Mouse (Mus musculus): ENCODE measurements around the gene Prr18. TPM values are rescaled to one million over a fixed set of nuclear protein-coding genes. Genes with fewer than 3 reads are reported as not detected.

The Prr18 gene
- polyA plus RNA-seq, 1 experiment from 2014 or later, result 1.4 TPM

DNA sequence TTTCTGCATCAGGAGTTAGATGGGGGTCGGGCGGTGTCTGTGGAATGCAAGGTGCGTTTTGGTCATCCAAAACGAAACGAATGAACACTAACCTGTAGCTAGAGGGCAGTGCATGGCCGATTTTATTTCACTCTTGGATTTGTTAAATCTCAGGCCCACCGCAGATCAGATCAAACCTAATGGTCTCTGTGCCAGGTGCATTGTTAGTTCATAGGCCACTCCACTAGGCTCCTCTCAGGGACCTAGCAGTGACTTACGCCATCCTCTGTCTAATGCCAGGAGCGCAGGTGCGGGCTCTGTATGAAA, 52.5 kb downstream of the Prr18 start:
- no peak for ATAC-seq (ENCODE audit: insufficient read depth, low FRiP score, low TSS enrichment)

DNA sequence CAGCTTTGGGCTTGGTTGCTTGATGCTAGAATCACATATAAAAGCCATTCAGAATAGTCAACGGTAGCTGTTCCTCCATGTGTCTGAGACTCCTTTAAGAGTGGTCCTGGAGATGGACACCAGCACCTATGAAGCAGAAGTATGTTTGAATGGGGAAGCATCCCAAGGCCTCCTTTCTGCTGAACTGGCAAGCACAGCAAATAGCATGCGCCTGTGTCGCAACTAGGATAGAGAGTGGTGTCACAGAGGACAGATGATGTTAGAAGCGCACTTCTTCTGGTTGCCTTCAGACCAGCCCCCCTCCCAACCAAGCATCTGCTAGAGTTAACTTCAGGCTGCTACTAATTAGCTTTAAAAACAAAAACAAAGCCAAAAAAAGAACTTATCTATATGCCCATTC, 53.2 kb downstream of the Prr18 start:
- 47% methylated on average over 4 of the region's 4 CpGs for whole genome bisulfite sequencing

More for the DNA sequence above, 52.5 kb downstream of the Prr18 start:
- Histone ChIP-seq H3K9ac (ENCODE audit: low read length) (no peak overlapping the region), H3K27me3 (ENCODE audit: control insufficient read depth, insufficient read depth, low read length) (peaks cover 38% of the 10 kb centered on the region), H3K4me1 (ENCODE audit: control insufficient read depth, insufficient read depth, low read length) (no peaks in the 10 kb centered on the region), H3K4me2 (ENCODE audit: low read depth) (no peak overlapping the region), H3K27ac (ENCODE audit: low read depth, low read length) (no peak overlapping the region), H3K4me3 (ENCODE audit: low read depth, low read length) (no peak overlapping the region), H3K36me3 (ENCODE audit: control insufficient read depth, insufficient read depth, low read length) (no peaks in the 10 kb centered on the region), H3K9me3 (ENCODE audit: control insufficient read depth, low read length) (no peaks in the 10 kb centered on the region)
- no peak for DNase-seq (ENCODE audit: low spot score)
- WGBS, result 3% methylated on average over 10 of the region's 10 CpGs

More for the DNA sequence above, 53.2 kb downstream of the Prr18 start:
- no peaks in the 10 kb centered on the region for H3K36me3 ChIP-seq (ENCODE audit: control insufficient read depth, insufficient read depth, low read length)
- no peak overlapping the region for H3K9ac ChIP-seq (ENCODE audit: low read length)
- H3K9me3 ChIP-seq (ENCODE audit: control insufficient read depth, low read length), result no peaks in the 10 kb centered on the region
- no peak overlapping the region for H3K4me2 ChIP-seq (ENCODE audit: low read depth)
- H3K4me1 ChIP-seq (ENCODE audit: control insufficient read depth, insufficient read depth, low read length), result no peaks in the 10 kb centered on the region
- H3K4me3 ChIP-seq (ENCODE audit: low read depth, low read length), result no peak overlapping the region
- ATAC-seq (ENCODE audit: insufficient read depth, low FRiP score, low TSS enrichment) (no peak), DNase-seq (ENCODE audit: low spot score) (no peak)
- no peak overlapping the region for H3K27ac ChIP-seq (ENCODE audit: low read depth, low read length)
- peaks cover 38% of the 10 kb centered on the region for H3K27me3 ChIP-seq (ENCODE audit: control insufficient read depth, insufficient read depth, low read length)

Other genes starting within 250 kb of the Prr18 start
- gene Gm49673, start 189.7 kb upstream of the Prr18 start, polyA plus RNA-seq (2014; fragmentation: Nextera tagmentation; extraction: Ambion mirVana), result 0.12 and 0.37 TPM in 2 replicates
- gene Rnaset2a, start 189.4 kb upstream of the Prr18 start, polyA plus RNA-seq (2014; fragmentation: Nextera tagmentation; extraction: Ambion mirVana), result 15.5 and 17.2 TPM in 2 replicates
- 54.7 and 55.5 TPM in 2 replicates for gene Fgfr1op, start 172.0 kb upstream of the Prr18 start, polyA plus RNA-seq (2014; fragmentation: Nextera tagmentation; extraction: Ambion mirVana)
- not detected in 2 replicates for gene Ccr6, start 101.4 kb upstream of the Prr18 start, polyA plus RNA-seq (2014; fragmentation: Nextera tagmentation; extraction: Ambion mirVana)
- gene Mpc1, start 54.6 kb upstream of the Prr18 start, polyA plus RNA-seq (2014; fragmentation: Nextera tagmentation; extraction: Ambion mirVana), result 114 and 128 TPM in 2 replicates
- gene Sft2d1, start 26.4 kb upstream of the Prr18 start, polyA plus RNA-seq (2014; fragmentation: Nextera tagmentation; extraction: Ambion mirVana), result 67.1 and 67.3 TPM in 2 replicates
- 0.42 and 0.53 TPM in 2 replicates for gene T2, start 18.5 kb downstream of the Prr18 start, polyA plus RNA-seq (2014; fragmentation: Nextera tagmentation; extraction: Ambion mirVana)
- 1.6 and 2.1 TPM in 2 replicates for gene T, start 97.0 kb downstream of the Prr18 start, polyA plus RNA-seq (2014; fragmentation: Nextera tagmentation; extraction: Ambion mirVana)
- 5.9 and 7.5 TPM in 2 replicates for gene Pde10a, start 187.9 kb downstream of the Prr18 start, polyA plus RNA-seq (2014; fragmentation: Nextera tagmentation; extraction: Ambion mirVana)
- not detected in 2 replicates for gene Gm17087, start 229.5 kb downstream of the Prr18 start, polyA plus RNA-seq (2014; fragmentation: Nextera tagmentation; extraction: Ambion mirVana)